Mouse (Mus musculus): ENCODE data around the gene Smr3a. TPM values are rescaled to one million over a fixed set of nuclear protein-coding genes. Genes with fewer than 3 reads are reported as not detected.

The Smr3a gene
- total and polyA plus RNA-seq, 3 experiments = not detected

- in situ Hi-C loops (cut with MboI; ENCODE audit: low pct_ligation_motif_present, low pct_unique_long_range_greater_than_20kb, low sequenced_read_pairs) (no loop called here), dilution Hi-C loops (cut with MboI; ENCODE audit: extremely low pct_ligation_motif_present, extremely low pct_unique_long_range_greater_than_20kb, low sequenced_read_pairs) (no loop called here)
- TF ChIP-seq NELFE (IDR thresholded peaks at IDR 0.05; ENCODE audit: low read depth, low read length) (no peak), NRF1 (IDR thresholded peaks at IDR 0.05; ENCODE audit: low read depth, low read length) (no peak), CHD1 (IDR thresholded peaks at IDR 0.05; ENCODE audit: low read depth, low read length) (no peak), MXI1 (IDR thresholded peaks at IDR 0.05; ENCODE audit: low read depth, low read length) (no peak), IRF4 (IDR thresholded peaks at IDR 0.05; ENCODE audit: low read depth, low read length) (no peak), MAFK (IDR thresholded peaks at IDR 0.05; ENCODE audit: insufficient replicate concordance, low read length) (no peak), RAD21 (IDR thresholded peaks at IDR 0.05; ENCODE audit: low read depth, low read length) (no peak), MEF2A (IDR thresholded peaks at IDR 0.05; ENCODE audit: borderline replicate concordance, low read depth, low read length) (no peak), TBP (conservative IDR thresholded peaks at IDR 0.05; ENCODE audit: low read depth, low read length) (no peak), POLR2AphosphoS2 (IDR thresholded peaks at IDR 0.05; ENCODE audit: low read depth, low read length) (no peak), TCF12 (IDR thresholded peaks at IDR 0.05; ENCODE audit: low read depth, low read length) (no peak), POLR2A (IDR thresholded peaks at IDR 0.05; ENCODE audit: low read depth, low read length) (no peak), PAX5 (IDR thresholded peaks at IDR 0.05; ENCODE audit: low read length) (no peak), KAT2A (IDR thresholded peaks at IDR 0.05; ENCODE audit: insufficient replicate concordance, low read length) (no peak), CTCF (conservative IDR thresholded peaks at IDR 0.05 in 1 of 2, IDR thresholded peaks at IDR 0.05 in 1 of 2; ENCODE audit: low read depth in 2 of 2, low read length in 2 of 2) (no peak), BHLHE40 (IDR thresholded peaks at IDR 0.05; ENCODE audit: low read depth, low read length) (no peak), ZNF384 (IDR thresholded peaks at IDR 0.05; ENCODE audit: low read depth, low read length) (no peak)
- Histone ChIP-seq H3K79me2 (replicated peaks; ENCODE audit: control insufficient read depth, extremely low read depth, insufficient read depth, poor library complexity, severe bottlenecking) (no peaks in the 10 kb centered on the region), H3K4me2 (ENCODE audit: insufficient read depth, low read depth, poor library complexity, severe bottlenecking) (no peak within 1 kb of the TSS; the same call in 1 of the 2 replicates), H3K27ac (ENCODE audit: insufficient read depth, low read depth) (no peak within 1 kb of the TSS), H3K27me3 (replicated peaks) (no peaks in the 10 kb centered on the region), H3K4me1 (ENCODE audit: control insufficient read depth in 1 of 2, insufficient read depth in 2 of 2) (no peaks in the 10 kb centered on the region), H3K36me3 (replicated peaks in 1 of 2; ENCODE audit: control insufficient read depth in 1 of 2, insufficient read depth in 1 of 2, low read length in 1 of 2) (no peaks in the 10 kb centered on the region), H3K9me3 (replicated peaks; ENCODE audit: low read length) (no peaks in the 10 kb centered on the region), H3K9ac (ENCODE audit: insufficient read depth, low read depth) (no peak within 1 kb of the TSS), H3K4me3 (replicated peaks in 1 of 3; ENCODE audit: low read depth in 2 of 3, low read length in 2 of 3, poor library complexity in 1 of 3) (no peak within 1 kb of the TSS)
- DNase-seq (ENCODE audit: extremely low read depth) = no peak
Observed at GRCm38 (mm10) chr5:87979139-87979538, 23.2 kb upstream of the Smr3a start, which contains the start of gene Cabs1. Cabs1 (plus strand) TSS chr5:87979439.

GRCm38 (mm10) chr5:87982468-87983214 is 19.7 kb upstream of the Smr3a start:
- H3K27ac ChIP-seq (ENCODE audit: insufficient read depth, low read depth) = no peak overlapping the region
- DNase-seq (ENCODE audit: extremely low read depth) = no peak
- H3K9ac ChIP-seq (ENCODE audit: insufficient read depth, low read depth) = no peak overlapping the region
- H3K4me2 ChIP-seq (ENCODE audit: insufficient read depth, low read depth, poor library complexity, severe bottlenecking) = no peak overlapping the region
- dilution Hi-C loops (cut with MboI; ENCODE audit: extremely low pct_ligation_motif_present, extremely low pct_unique_long_range_greater_than_20kb, low sequenced_read_pairs) (no loop called here), in situ Hi-C loops (cut with MboI; ENCODE audit: low pct_ligation_motif_present, low pct_unique_long_range_greater_than_20kb, low sequenced_read_pairs) (no loop called here)
- no peak for TF ChIP-seq USF1 (IDR thresholded peaks at IDR 0.05; ENCODE audit: low read depth, low read length)
- no peak for TF ChIP-seq MAX (IDR thresholded peaks at IDR 0.05; ENCODE audit: low read length)
- no peak for TF ChIP-seq POLR2AphosphoS2 (IDR thresholded peaks at IDR 0.05; ENCODE audit: low read depth, low read length)
- TF ChIP-seq USF2 (conservative IDR thresholded peaks at IDR 0.05; ENCODE audit: low read depth, low read length) = no peak
- TF ChIP-seq MYC (IDR thresholded peaks at IDR 0.05; ENCODE audit: low read depth, low read length) = no peak
- TF ChIP-seq GABPA (IDR thresholded peaks at IDR 0.05; ENCODE audit: insufficient replicate concordance, low read depth, low read length) = no peak
- TF ChIP-seq PAX5 (IDR thresholded peaks at IDR 0.05; ENCODE audit: low read length) = no peak
- TF ChIP-seq POLR2A (IDR thresholded peaks at IDR 0.05; ENCODE audit: low read depth, low read length) = no peak
- TF ChIP-seq ELF1 (IDR thresholded peaks at IDR 0.05; ENCODE audit: low read depth, low read length) = no peak
- no peak for TF ChIP-seq MEF2A (IDR thresholded peaks at IDR 0.05; ENCODE audit: borderline replicate concordance, low read depth, low read length)
- TF ChIP-seq IRF4 (IDR thresholded peaks at IDR 0.05; ENCODE audit: low read depth, low read length) = no peak
- no peak for TF ChIP-seq ZNF384 (IDR thresholded peaks at IDR 0.05; ENCODE audit: low read depth, low read length)
- no peak for TF ChIP-seq ZMIZ1 (IDR thresholded peaks at IDR 0.05; ENCODE audit: low read depth, low read length)
- no peak for TF ChIP-seq HCFC1 (IDR thresholded peaks at IDR 0.05; ENCODE audit: low read depth, low read length)
- no peak for TF ChIP-seq RAD21 (IDR thresholded peaks at IDR 0.05; ENCODE audit: low read depth, low read length)
- TF ChIP-seq ETS1 (conservative IDR thresholded peaks at IDR 0.05; ENCODE audit: low read depth, low read length) = no peak
- TF ChIP-seq MAZ (IDR thresholded peaks at IDR 0.05; ENCODE audit: low read depth, low read length) = no peak
- no peak for TF ChIP-seq MAFK (IDR thresholded peaks at IDR 0.05; ENCODE audit: insufficient replicate concordance, low read length)
- no peak for TF ChIP-seq CTCF (conservative IDR thresholded peaks at IDR 0.05 in 1 of 2, IDR thresholded peaks at IDR 0.05 in 1 of 2; ENCODE audit: low read depth in 2 of 2, low read length in 2 of 2)
- H3K79me2 ChIP-seq (replicated peaks; ENCODE audit: control insufficient read depth, extremely low read depth, insufficient read depth, poor library complexity, severe bottlenecking) = no peaks in the 10 kb centered on the region
- H3K27me3 ChIP-seq (replicated peaks) = no peaks in the 10 kb centered on the region
- no peak overlapping the region for H3K4me3 ChIP-seq (replicated peaks in 1 of 3; ENCODE audit: low read depth in 2 of 3, low read length in 2 of 3, poor library complexity in 1 of 3)
- no peaks in the 10 kb centered on the region for H3K36me3 ChIP-seq (replicated peaks in 1 of 2; ENCODE audit: control insufficient read depth in 1 of 2, insufficient read depth in 1 of 2, low read length in 1 of 2)
- no peaks in the 10 kb centered on the region for H3K9me3 ChIP-seq (replicated peaks; ENCODE audit: low read length)
- H3K4me1 ChIP-seq (ENCODE audit: control insufficient read depth in 1 of 2, insufficient read depth in 2 of 2) = no peaks in the 10 kb centered on the region

Data from CH12.LX (cell line).